Mouse (Mus musculus): ENCODE measurements around the gene Rinl.
A peak's percentile ranks its signal among the peaks of the same experiment; 100 is the strongest.

Gene Rinl

DNA sequence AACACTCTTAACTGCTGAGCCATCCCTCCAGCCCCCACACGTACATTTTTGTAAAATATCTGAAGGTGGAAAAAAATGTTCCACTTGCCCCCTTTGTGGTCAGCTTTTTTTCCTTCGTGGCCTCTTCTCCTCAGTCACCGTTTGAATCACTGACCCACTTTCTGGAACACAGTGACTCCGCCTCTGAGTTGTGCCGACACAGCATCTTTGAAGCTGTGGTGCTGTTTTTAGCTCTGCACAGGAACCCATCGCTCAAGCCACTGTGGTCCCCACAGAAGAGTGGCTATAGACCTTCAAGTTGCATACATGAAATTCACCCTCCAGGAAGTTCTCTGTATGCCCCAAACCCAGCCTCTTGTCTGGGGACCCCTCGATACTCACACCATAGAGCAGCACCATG is 7.9 kb upstream of the Rinl start:
- DNase-seq (ENCODE audit: low spot score) = no peak

DNA sequence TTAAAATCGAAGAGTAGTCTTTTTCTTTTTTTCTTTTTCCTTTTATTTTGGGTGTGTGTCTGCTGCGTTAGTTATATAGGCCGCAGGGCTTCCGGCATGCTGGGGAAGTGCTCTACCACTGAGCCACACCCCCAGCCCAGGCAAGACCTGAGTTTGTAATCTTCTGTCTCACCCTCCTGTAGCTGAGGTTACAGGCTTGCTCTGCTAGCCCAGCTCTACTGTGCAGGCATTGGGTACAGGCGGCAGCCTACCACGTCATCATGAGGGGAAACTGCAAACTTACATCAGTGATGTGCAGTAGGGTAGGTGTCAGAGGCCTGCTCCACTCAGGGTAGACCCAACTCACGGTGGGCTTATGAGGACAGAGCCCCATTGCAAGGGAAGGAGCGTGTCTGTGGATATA is 7.5 kb upstream of the Rinl start:
- DNase-seq (ENCODE audit: low spot score) = no peak

DNA sequence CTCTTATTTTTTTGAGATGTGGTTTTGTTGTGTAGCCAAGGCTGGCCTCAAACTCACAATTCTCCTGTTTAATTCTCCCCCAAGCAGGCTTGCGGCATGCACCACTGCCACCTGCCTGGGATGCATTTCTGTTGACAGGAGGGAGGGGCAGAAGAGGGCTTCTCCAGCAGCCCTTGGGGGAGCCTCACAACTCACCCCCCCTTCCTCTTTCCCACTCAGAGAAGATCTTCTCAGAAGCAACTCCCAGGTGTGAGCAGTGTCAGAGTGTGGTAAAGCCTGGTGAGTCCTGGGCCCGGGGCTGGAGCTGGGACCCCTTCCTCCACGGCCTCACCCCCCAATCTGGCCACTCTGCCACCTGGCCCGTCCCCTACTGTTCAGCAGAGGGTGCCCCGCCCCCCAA is 3.6 kb upstream of the Rinl start:
- DNase-seq (ENCODE audit: low spot score) = no peak

DNA sequence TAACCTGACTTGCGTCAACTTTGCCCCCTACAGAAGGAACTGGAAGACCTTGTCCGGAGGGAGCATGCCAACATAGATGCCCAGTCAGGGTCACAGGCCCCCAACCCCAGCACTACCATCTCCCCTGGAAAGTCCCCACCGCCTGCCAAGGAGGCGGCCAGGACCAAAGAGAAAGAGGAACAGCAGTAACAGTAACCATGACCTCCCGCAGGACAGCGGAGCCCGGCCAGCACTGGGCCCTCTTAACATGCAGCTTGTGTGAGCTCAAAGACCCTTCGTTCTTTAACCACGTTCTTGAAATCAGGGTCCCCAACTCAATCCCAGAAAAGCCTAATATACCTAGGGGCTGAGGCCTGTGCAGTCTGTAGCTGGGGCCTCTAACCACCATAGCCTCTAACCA is 885 bp upstream of the Rinl start:
- DNase-seq (ENCODE audit: low spot score) = no peak

DNA sequence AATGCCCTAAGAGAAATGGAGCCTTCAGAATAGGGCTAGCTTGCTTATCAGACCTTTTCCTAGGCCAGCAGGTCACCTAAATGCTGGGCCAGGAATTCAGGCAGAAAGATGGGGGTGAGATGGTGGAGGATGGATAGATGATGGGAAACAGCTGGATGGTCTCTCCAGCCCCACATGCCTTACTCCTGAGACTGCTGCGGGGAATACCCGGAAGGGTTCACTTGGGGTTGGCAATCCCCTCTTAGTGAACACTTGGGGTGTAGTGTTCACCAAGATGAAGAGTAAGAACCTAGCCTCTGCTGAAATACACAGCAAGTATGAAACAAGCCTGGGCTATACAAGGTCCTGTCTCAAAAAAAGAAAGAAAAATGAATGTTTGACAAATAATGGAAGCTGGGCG is 466 bp downstream of the Rinl start:
- no peak for DNase-seq (ENCODE audit: low spot score)

DNA sequence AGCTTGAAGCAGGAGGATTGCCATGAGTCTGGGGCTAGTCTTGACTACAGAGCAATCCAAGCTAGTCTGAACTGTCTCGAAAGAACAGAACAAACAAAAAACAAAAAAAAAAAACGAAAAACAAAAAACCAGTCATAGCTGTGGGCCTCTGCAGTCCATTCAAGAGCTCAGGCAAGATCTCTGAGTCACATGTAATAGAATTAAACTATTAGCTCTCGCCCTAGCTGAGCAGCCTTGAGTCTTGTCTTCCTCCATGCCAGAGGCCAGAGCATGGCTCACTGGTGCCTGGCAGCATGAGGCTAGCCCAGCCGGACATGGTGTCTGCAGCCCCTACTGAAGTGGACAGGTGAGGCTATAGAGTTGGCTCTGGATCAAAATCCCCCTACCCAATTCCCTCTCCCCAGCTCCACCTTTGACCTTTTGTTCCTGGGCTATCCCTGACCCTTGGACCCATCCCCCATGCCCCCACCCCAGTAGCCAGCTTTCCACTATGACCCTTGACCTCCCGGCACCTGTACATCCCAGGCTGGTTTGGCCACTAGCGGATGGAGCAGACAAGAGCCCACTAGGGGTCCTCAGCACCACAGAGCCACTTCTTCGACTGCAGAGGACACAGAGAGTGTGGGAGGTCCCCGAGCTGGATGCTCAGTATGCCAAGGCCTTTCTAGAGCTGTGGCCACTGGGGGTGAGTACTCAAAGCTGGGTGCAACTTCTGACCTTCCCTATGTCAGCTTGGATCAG is 1.5 kb downstream of the Rinl start:
- DNase-seq (ENCODE audit: low spot score) = peak; percentile 64

DNA sequence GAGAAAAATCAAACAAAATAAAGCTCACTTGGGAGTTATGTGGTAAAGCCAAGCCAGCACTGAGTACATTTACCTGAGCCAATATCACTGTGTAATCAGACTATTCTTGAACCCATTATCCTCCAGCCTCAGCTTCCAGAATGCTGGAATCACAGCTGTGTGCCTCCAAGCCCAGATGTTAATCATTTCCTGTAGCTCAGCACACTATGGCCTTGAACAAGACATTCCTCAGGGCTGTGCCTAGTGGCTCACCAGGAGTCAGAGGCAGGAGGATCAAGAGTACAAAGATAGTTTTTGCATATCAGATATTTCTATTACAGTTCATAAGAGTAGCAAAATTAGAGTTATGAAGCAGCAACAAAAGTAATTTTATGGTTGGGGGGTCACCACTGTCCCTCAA is 2.9 kb downstream of the Rinl start:
- DNase-seq (ENCODE audit: low spot score) = no peak

DNA sequence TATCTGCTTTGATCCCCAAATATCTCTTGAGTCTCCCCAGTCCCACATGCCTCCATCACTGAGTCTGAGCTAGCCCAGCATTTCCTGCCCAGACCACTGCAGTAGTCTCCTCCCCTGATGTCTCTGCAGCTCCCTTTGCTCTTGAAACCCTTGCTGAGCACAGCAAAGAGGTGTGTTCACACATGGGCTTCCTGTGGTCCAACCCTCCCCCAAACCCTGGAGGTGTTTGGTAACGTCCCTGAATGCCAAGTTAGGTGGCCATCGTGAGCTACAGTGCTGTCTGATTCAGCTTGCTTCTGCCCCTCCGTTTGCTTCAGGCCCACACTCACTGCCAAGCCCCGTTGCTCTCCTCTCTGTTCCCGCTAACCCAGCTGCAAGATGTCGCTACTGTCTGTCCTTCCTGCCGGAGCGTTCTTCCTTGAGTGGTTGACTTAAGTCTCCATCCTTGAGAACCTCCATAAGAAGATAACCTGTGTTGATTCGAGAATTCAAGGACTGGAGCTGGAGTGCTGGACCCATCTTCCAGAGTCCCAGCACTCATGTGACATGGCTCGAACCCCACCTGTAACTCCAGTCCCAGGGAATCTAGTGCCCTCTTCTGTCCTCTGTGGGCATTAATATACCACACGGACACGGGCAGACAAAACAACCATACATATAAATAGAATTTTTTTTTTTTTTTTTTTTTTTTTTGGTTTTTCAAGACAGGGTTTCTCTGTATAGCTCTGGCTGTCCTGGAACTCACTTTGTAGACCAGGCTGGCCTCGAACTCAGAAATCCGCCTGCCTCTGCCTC is 3.8 kb downstream of the Rinl start:
- DNase-seq (ENCODE audit: low spot score) = no peak

DNA sequence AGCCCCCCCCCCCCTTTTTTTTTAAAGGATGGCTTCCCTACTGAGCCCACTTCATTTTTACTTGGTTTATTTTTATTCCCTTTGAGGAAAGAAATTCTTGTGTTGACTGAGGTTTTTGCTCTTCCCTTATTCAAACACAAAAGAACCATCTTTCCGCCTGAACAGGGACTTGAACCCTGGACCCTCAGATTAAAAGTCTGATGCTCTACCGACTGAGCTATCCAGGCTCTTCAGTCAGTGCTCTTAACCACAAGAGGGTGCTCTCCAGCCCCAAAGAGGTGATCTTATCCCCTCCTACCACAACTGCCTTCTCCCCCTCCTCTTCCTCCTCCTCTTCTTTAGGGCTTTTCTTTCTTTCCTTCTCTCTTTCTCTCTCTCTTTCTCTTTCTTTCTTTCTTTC is 5.1 kb downstream of the Rinl start:
- DNase-seq (ENCODE audit: low spot score) = peak; percentile 53

DNA sequence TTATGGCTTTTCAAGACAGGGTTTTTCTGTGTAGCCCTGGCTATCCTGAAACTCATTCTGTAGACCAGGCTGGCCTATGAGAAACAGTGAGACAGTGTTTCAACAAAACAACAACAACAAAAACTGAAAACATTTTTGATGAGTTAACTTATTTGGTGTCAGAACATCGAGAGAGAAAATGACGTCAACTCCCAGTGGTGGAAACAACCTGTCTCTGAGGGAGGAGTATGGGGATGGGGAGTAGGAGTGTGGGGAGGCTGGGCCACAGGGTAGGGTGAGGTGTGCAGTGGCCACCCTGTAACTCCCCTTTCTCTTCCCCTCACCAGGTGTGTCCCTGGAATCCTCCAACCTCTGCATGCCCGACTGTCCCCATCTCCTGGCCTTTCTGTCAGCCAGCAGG is 5.7 kb downstream of the Rinl start:
- no peak for DNase-seq (ENCODE audit: low spot score)

DNA sequence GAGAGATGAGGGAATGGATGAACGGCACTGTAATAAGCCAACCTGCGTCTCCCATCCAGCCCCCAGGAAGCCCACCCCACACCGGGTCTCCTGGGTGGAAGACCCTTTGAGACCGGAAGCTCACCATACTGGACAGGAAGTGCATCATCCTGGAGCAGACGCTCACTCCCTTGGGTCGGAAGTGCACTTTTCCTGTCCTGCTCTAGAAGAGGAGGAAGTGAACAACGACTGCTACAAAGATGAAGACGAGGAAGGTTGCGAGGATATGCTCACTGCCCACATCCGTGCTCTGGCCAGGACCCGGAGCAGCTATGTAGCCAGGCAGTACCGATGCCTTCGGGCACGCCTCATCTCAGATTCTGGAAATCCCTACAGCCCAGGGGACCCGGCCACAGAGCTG is 7.1 kb downstream of the Rinl start:
- DNase-seq (ENCODE audit: low spot score) = no peak

DNA sequence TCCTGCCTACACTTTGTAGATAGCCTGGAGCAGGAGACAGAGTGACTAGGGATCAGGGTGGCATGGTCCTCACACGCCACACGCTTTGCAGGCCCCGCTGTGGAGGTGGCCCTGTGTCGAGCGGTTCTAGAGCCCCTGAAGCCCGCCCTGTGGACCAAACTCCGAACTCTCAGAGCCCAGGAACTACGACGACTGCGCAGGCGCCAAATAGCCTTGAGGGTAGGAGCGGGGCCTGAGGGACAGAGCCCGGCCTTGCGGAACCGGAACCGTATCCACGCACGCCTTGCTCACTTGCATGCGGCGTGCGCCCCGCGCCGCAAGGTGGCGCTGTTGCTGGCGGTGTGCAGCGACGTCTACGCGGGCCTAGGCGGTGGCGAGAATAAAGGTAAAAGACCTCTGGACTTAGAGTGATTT is 7.8 kb downstream of the Rinl start:
- peak; percentile 72 for DNase-seq (ENCODE audit: low spot score)

DNA sequence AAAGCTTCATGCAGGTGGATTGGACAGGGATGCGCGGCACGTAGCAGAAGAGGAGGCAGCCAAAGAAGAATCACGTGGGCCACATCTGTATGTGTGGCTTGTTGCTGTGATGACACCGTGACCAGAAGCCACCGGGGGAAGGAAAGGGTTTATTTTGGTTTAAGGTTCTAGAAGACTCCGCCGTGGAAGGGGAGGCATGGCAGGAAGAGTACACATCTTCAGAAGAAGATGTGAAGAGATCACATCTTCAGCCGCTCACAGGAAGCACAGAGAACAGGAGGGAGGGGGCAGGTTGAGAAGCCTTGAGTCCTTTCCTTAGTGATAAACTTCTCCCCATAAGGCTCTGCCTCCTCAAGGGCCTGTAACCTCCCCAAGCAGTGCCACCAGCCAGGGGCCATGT is 11.2 kb downstream of the Rinl start:
- no peak for DNase-seq (ENCODE audit: low spot score)

DNA sequence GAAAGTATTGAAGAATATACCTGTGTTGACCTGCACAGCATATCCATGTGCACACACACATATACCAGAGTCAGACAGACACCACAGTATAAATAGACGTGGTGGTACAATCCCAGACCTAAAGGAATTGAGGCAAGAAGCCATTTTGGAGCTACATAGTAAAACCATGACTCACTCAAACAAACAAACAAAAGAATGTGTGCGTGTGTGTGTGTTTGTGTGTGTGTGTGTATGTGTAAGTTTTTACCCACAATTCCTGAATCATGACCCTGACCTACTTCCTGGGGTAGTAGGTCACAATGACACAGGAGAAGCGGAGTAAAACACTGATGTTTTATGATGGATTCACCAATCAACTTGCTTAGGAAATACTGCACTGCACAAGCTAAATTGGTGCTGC is 12.7 kb downstream of the Rinl start:
- DNase-seq (ENCODE audit: low spot score) = no peak

DNA sequence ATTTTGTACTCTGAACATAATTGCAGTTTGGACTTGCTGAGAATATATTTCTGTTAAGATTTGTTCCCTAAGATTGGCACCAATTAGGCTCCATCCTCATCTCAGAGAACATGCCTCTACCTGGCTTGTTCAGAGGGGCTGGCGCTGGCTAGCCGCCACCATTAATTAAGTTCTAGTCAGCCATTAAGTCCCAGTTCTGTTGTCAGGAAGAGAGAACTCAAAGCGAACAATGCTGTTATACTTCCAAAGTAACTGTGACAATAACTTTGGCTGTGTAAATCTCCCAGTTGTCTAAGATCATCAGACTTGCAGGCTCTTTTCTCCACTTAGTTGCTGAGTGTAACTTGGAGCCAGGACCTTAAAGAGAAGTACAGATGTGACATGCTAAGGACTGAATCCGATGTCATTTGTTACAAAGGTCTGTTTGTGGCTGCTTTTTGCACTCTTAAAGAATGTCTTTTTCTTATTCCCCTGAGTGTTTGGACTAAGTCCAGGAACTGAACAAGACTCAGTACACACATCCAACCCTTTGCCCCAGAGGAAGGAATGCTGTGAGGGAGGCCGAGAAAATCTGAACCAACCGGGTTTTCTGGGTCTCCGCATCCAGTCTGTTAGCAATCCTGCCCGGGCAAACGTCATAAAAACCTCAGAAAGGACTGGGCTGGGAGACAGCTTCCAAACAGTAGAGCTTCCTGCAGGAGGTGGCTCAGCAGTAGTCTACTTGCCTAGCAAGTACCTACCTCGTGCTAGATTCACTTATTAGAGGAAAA is 13.3 kb downstream of the Rinl start:
- peak; percentile 67 for DNase-seq (ENCODE audit: low spot score)

DNA sequence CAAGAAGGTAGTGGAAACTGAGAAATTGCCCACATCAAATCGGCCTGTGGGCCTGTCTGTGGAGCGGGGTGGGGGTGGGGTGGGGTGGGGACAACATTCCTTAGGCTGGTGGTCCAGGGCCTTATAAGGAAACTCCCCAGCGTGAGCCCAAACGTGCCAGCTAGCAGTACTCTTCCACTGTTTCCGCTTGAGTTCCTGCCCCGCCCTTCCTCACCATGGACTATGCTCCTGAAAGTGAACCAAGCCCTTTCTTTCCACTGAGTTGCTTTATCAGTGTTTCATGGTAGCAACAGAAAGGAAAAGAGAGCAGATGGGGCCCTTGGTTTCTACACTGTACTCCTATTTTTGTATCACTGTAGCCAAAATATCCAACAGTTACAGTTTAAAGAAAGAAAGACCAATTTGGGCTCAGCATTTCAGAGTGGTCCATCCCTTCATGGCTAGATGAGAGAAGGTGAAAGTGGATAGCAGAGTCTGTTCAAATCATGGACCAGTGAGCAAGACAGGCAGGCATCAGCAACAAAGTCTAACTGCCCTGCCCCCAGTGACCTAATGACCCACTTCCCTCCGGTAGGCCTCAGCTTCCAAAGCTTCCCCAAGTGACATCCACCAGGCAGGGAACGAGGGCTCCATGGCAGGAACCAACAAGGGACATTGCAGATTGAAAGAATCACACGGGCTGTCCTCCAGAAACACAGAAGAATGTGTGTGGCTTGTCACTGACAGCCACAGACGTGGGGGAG is 14.2 kb downstream of the Rinl start:
- peak; percentile 77 for DNase-seq (ENCODE audit: low spot score)

DNA sequence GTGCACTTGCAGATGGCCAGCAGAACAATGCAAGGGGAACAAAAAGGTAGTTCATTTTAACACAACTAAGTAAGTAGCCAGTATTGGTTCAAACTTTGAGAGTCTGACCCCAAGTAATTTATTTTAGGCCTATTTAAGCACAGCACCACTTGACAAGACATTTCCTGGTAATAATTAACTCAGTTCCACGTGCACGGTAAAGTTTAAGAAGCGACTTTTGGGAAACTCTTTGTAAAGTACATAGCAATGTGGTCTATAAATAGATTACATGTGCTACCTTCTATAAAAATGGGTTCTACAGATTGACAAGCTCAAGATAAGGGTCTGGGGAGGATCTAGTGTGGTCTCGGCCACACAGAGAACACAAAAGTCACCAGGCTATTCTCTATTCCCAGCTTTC is 15.0 kb downstream of the Rinl start:
- no peak for DNase-seq (ENCODE audit: low spot score)

DNA sequence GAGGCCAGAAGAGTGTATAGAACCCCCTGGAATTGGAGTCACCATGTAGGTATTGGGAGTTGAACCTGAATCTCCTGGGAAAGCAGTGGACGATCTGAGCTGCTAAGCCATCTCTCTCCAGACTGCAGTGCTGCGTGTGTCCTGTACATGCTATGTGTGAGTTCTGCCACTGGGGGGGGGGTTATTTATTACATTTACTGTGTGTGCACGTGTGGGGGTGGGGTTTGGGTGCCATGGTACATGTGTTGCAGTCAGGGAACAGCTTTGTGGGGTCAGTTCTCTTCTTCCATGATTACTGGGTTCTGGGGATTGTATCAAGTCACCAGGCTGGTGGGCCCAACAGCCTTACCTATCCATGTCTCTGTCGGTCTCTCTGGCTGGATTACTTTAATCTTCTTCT is 18.1 kb downstream of the Rinl start:
- no peak for DNase-seq (ENCODE audit: low spot score)

DNA sequence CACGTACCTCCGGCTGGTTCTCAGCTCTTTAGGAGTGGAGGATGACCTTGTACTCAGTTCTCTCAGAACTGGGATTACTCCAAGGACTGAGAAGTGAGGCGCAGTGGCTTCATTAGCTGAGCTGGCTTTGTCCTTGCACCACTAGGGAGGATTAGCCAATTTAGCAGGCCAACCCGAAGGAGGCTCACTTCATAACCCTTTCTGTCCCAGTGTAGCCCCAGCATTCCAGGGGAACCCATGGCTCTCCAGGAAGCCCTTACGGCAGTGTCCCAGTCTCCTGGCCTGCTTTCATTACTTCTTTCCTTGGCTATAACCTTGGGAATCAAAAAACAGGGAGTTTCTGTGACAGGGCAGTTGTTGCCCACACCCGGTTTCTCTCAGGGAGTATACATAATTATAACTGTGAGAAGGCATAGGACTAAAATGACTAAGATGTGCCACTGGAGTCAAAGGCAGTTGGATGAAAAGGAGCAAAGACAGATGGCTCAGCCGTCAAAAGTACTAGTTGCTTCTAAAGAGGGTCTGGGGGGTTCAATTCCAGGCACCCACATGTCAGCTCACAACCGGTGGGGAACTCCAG is 19.0 kb downstream of the Rinl start:
- DNase-seq (ENCODE audit: low spot score) = no peak

DNA sequence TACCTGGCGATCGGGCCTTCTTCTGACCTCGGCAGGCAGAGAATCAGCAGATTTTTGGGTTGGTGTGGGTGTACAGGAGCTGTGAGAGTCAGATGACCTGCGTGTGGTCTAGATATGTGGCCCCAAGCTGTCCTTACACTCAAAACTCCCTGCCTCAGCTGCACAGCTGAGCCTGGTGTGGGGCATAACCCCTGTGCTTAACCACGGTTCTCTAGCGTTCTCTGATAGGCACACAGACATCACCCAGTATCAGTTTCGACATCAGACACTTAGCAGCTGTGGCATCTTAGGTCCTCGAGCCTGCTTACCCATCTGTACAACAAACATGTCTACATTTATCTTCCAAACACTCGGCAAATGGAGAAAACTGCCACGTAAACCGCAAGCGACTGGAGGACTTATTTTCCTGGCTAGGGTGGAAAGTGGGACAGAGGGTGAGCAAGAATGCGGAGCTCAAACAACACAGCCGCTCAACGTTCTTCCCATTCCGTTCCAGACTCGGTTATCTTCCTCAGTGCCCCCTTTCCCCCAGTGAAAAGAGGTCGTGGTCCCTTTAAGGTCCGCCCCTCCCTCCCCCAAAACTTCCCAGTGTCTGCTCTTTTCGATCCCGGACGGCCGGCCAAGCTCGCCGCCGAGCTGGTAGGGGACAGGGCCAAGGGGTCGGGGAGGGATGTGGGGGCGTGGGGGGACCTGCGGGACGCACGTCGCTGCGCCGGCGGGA is 19.6 kb downstream of the Rinl start, which contains the start of gene Hnrnpl:
Gene Hnrnpl, plus strand, starts transcription at position 321 of the 721 bp plus-strand sequence.
- DNase-seq (ENCODE audit: low spot score) = peak; percentile 85

DNA sequence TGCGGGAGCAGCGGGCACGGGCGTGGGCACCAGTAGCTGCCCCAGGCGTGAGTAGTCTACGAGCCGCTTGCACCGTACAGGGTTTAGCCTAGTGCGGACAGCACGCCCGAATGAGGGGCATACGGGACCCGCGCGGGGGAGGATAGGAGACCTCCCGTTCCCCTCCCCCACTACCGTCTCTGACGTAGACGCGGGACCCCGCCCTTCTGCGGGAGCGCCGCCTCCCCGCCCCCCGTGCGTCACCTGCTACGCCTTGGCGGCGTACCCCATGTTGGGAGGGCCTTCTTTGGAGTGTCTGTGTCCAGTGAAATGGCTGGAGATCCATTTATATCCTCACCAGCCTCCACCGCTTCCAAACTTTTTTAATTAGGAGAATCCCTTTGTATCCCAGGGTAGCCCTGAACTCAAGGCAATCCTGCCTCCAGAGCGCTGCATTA is 20.2 kb downstream of the Rinl start:
- DNase-seq (ENCODE audit: low spot score) = peak; percentile 96
